In genomic region chr10:41751867-41752480, GRCm38 (mm10) we compare ENCODE assay signal across 11 mouse cellular contexts. TPM values are rescaled to one million over a fixed set of nuclear protein-coding genes. Genes with fewer than 3 reads are reported as not detected.
DNase-seq lines count a peak whose midpoint lies in the region; ATAC-seq and TF ChIP-seq lines count a peak whose summit lies in the region.
"Had no signal": no experiment of that assay in that cellular context is flagged by ENCODE, and none has a peak within 500 bp of the region (broad histone marks: within the 10 kb centered on the region; RNA-seq: fewer than 3 reads in every experiment).

No protein-coding gene starts in this region.

- no peaks in the 10 kb centered on the region for H3K36me3 ChIP-seq in spleen, adult 2 months (ENCODE audit: control insufficient read depth, insufficient read depth, low read length)
- peaks cover 5% of the 10 kb centered on the region for H3K36me3 ChIP-seq in megakaryocyte, embryonic 14.5 days (replicated peaks; ENCODE audit: low read length)
- no peaks in the 10 kb centered on the region for H3K36me3 ChIP-seq in forebrain, postnatal 0 days (ENCODE audit: insufficient read depth)
- H3K36me3 ChIP-seq: hindbrain, embryonic 15.5 days had no signal

- TF ChIP-seq POLR2A in spleen, adult 2 months (IDR thresholded peaks at IDR 0.05; ENCODE audit: low read depth, low read length), result no peak
- no peak for TF ChIP-seq POLR2A in bone marrow, adult 2 months (IDR thresholded peaks at IDR 0.05; ENCODE audit: borderline replicate concordance, control insufficient read depth, low read depth, low read length)

- ATAC-seq in forebrain, postnatal 0 days, result no peak

- H3K27me3 ChIP-seq in spleen, adult 2 months (ENCODE audit: control insufficient read depth, insufficient read depth, low read length), result no peaks in the 10 kb centered on the region
- no peaks in the 10 kb centered on the region for H3K27me3 ChIP-seq in megakaryocyte, embryonic 14.5 days (replicated peaks)
- H3K27me3 ChIP-seq in forebrain, postnatal 0 days (ENCODE audit: insufficient read depth, low read length), result no peaks in the 10 kb centered on the region
- H3K27me3 ChIP-seq: hindbrain, embryonic 15.5 days had no signal

- H3K27ac ChIP-seq in spleen, adult 2 months (ENCODE audit: insufficient read depth, low read length), result no peak overlapping the region
- H3K27ac ChIP-seq in bone marrow, adult 2 months (ENCODE audit: control insufficient read depth, insufficient read depth, low read depth, low read length, poor library complexity), result no peak overlapping the region
- H3K27ac ChIP-seq in forebrain, postnatal 0 days (ENCODE audit: low read depth, low read length), result no peak overlapping the region
- H3K27ac ChIP-seq: hindbrain, embryonic 15.5 days; layer of hippocampus, adult 2 months had no signal

- no peak overlapping the region for H3K4me2 ChIP-seq in forebrain, postnatal 0 days (ENCODE audit: low read depth)
- H3K4me2 ChIP-seq: hindbrain, embryonic 15.5 days had no signal

- DNase-seq in spleen, adult 2 months (ENCODE audit: low read depth in 1 of 2, low spot score in 2 of 2), result peak in 1 of 2 experiments; percentile 11
- DNase-seq in spleen, postnatal 14 days (ENCODE audit: low spot score in 2 of 2), result no peak
- no peak for DNase-seq in urinary bladder, postnatal 4 days (ENCODE audit: low spot score in 2 of 2)
- no peak for DNase-seq in forebrain, postnatal 0 days
- no peak for DNase-seq in adrenal gland, postnatal 25 days
- DNase-seq: cerebellum, adult 11-12 months; gastrocnemius, postnatal 10 days had no signal

- WGBS in spleen, adult 2 months, result 14% methylated on average over 14 of the region's 14 CpGs
- 7% methylated on average over 14 of the region's 14 CpGs for WGBS in bone marrow, adult 2 months
- WGBS in forebrain, postnatal 0 days, result 86% methylated on average over 14 of the region's 14 CpGs

- TF ChIP-seq CTCF in spleen, adult 2 months (IDR thresholded peaks at IDR 0.05; ENCODE audit: extremely low read depth, insufficient read depth, insufficient read length, insufficient replicate concordance), result no peak
- no peak for TF ChIP-seq CTCF in bone marrow, adult 2 months (IDR thresholded peaks at IDR 0.05; ENCODE audit: control insufficient read depth, insufficient read depth, low read length)
- TF ChIP-seq CTCF in forebrain, postnatal 0 days (IDR thresholded peaks at IDR 0.05; ENCODE audit: low read depth), result no peak

- peak overlapping the region; percentile 49 for H3K4me3 ChIP-seq in spleen, adult 2 months (ENCODE audit: extremely low read depth, insufficient read depth, insufficient read length)
- peak overlapping the region; percentile 32 for H3K4me3 ChIP-seq in bone marrow, adult 2 months (replicated peaks; ENCODE audit: control insufficient read depth, low read depth, low read length)
- peak overlapping the region; percentile 59 for H3K4me3 ChIP-seq in megakaryocyte, embryonic 14.5 days (replicated peaks)
- H3K4me3 ChIP-seq in forebrain, postnatal 0 days (ENCODE audit: low read depth, low read length), result no peak overlapping the region
- H3K4me3 ChIP-seq: hindbrain, embryonic 15.5 days; layer of hippocampus, adult 2 months had no signal

- peaks cover 10% of the 10 kb centered on the region; the same call in 1 of the 2 replicates for H3K4me1 ChIP-seq in spleen, adult 2 months (ENCODE audit: control insufficient read depth, insufficient read depth, insufficient read length)
- no peaks in the 10 kb centered on the region for H3K4me1 ChIP-seq in bone marrow, adult 2 months (ENCODE audit: control insufficient read depth, insufficient read depth, low read length)
- H3K4me1 ChIP-seq in megakaryocyte, embryonic 14.5 days, result peaks cover 28% of the 10 kb centered on the region
- H3K4me1 ChIP-seq in forebrain, postnatal 0 days (ENCODE audit: insufficient read depth), result no peaks in the 10 kb centered on the region
- H3K4me1 ChIP-seq: hindbrain, embryonic 15.5 days had no signal

- no peaks in the 10 kb centered on the region for H3K9me3 ChIP-seq in megakaryocyte, embryonic 14.5 days
- H3K9me3 ChIP-seq in forebrain, postnatal 0 days (ENCODE audit: low read length), result no peaks in the 10 kb centered on the region
- H3K9me3 ChIP-seq: hindbrain, embryonic 15.5 days had no signal

- no peak overlapping the region for H3K9ac ChIP-seq in forebrain, postnatal 0 days
- H3K9ac ChIP-seq: hindbrain, embryonic 15.5 days had no signal

RNA-seq across cellular contexts. Expression of gene Ccdc162, which starts 35.5 kb away (rescaled TPM):
- 0.41 and 0.60 TPM in 2 replicates for polyA plus RNA-seq in spleen, adult 2 months (2012; rRNA removed)
- polyA plus RNA-seq in bone marrow, adult 2 months (2011; ENCODE audit: insufficient read depth, insufficient read length, low replicate concordance, missing spikeins), result 1.1 and 4.3 TPM in 2 replicates
- not detected in 2 replicates for polyA plus RNA-seq in megakaryocyte, embryonic 14.5 days (2012; ENCODE audit: insufficient read depth, low replicate concordance)
- total RNA-seq in forebrain, postnatal 0 days (2014; rRNA removed), result 1.5 and 3.2 TPM in 2 replicates
- 0.96 and 1.2 TPM in 2 replicates for polyA plus RNA-seq in forebrain, postnatal 0 days (2015; fragmentation: Nextera tagmentation; extraction: Ambion mirVana)
- 0.39 and 0.76 TPM in 2 replicates for total RNA-seq in adrenal gland, postnatal 25 days (2021)

RNA-seq across cellular contexts. Expression of gene Cep57l1, which starts 57.7 kb away (rescaled TPM):
- 1.2 and 1.4 TPM in 2 replicates for polyA plus RNA-seq in spleen, adult 2 months (2012; rRNA removed)
- 13.6 and 20.2 TPM in 2 replicates for polyA plus RNA-seq in bone marrow, adult 2 months (2011; ENCODE audit: insufficient read depth, insufficient read length, low replicate concordance, missing spikeins)
- 1.3 TPM in 1 of 2 replicates, not detected in the other for polyA plus RNA-seq in megakaryocyte, embryonic 14.5 days (2012; ENCODE audit: insufficient read depth, low replicate concordance)
- total RNA-seq in forebrain, postnatal 0 days (2014; rRNA removed), result 10.3 and 11.7 TPM in 2 replicates
- 7.3 and 10.2 TPM in 2 replicates for polyA plus RNA-seq in forebrain, postnatal 0 days (2015; fragmentation: Nextera tagmentation; extraction: Ambion mirVana)
- total RNA-seq in adrenal gland, postnatal 25 days (2021), result 10.1 and 11.8 TPM in 2 replicates

RNA-seq across cellular contexts. Expression of gene Sesn1, which starts 57.8 kb away (rescaled TPM):
- polyA plus RNA-seq in spleen, adult 2 months (2012; rRNA removed), result 34.8 and 36.6 TPM in 2 replicates
- 26.3 and 28.6 TPM in 2 replicates for polyA plus RNA-seq in bone marrow, adult 2 months (2011; ENCODE audit: insufficient read depth, insufficient read length, low replicate concordance, missing spikeins)
- polyA plus RNA-seq in megakaryocyte, embryonic 14.5 days (2012; ENCODE audit: insufficient read depth, low replicate concordance), result 0.86 and 4.5 TPM in 2 replicates
- 43.4 and 44.4 TPM in 2 replicates for total RNA-seq in forebrain, postnatal 0 days (2014; rRNA removed)
- polyA plus RNA-seq in forebrain, postnatal 0 days (2015; fragmentation: Nextera tagmentation; extraction: Ambion mirVana), result 28.4 and 34.0 TPM in 2 replicates
- 16.3 and 21.5 TPM in 2 replicates for total RNA-seq in adrenal gland, postnatal 25 days (2021)
